Mouse (Mus musculus) liver, embryonic 13.5 days (tissue): ENCODE measurements at regions not wholly inside any gene's neighbourhood (a gene's known extent, or its start where the extent isn't known, plus 50 kb on each side); places are given as distances from the start of the nearest gene placed in this dataset.
A peak's percentile ranks its signal among the peaks of the same experiment; 100 is the strongest.

ENCODE experiments used
- ATAC-seq: fragments of 200-750 bp; cut with Nextera tagmentation; 2 replicates; pipeline ENCODE4 v1.8.0; 2017; ENCODE audit warnings: low read depth, mild to moderate bottlenecking, moderate number of reproducible peaks, moderate library complexity
- DNase-seq: peaks from one replicate; pipeline ENCODE4 v3.0.0; 2022
- H3K27ac ChIP-seq: fragments of 300-500 bp; sonication (generic); 2 replicates; pipeline ENCODE4 v1.5.1; 2015; ENCODE audit warnings: moderate library complexity, mild to moderate bottlenecking, inconsistent platforms
- H3K27me3 ChIP-seq: fragments of 300-500 bp; sonication (generic); 2 replicates; pipeline ENCODE4 v1.6.1; 2015; ENCODE audit warnings: mild to moderate bottlenecking, inconsistent platforms
- H3K36me3 ChIP-seq: fragments of 300-500 bp; sonication (generic); 2 replicates; pipeline ENCODE4 v1.6.1; 2015; ENCODE audit warnings: mild to moderate bottlenecking, inconsistent platforms
- H3K4me1 ChIP-seq: fragments of 300-500 bp; sonication (generic); replicated peaks from 2 replicates; pipeline ENCODE4 v1.6.1; 2015; ENCODE audit warnings: inconsistent platforms
- H3K4me2 ChIP-seq: fragments of 300-500 bp; sonication (generic); 2 replicates; pipeline ENCODE4 v1.6.1; 2015; ENCODE audit warnings: inconsistent platforms, mild to moderate bottlenecking, moderate library complexity
- H3K4me3 ChIP-seq: fragments of 300-500 bp; sonication (generic); replicated peaks from 2 replicates; pipeline ENCODE4 v1.5.1; 2015; ENCODE audit warnings: mild to moderate bottlenecking, inconsistent platforms
- H3K9ac ChIP-seq: fragments of 300-500 bp; sonication (generic); 2 replicates; pipeline ENCODE4 v1.6.1; 2015; ENCODE audit warnings: mild to moderate bottlenecking, inconsistent platforms
- H3K9me3 ChIP-seq: fragments of 300-500 bp; sonication (generic); replicated peaks from 2 replicates; pipeline ENCODE4 v1.6.1; 2016; ENCODE audit warnings: inconsistent platforms
- WGBS: fragments of 180-500 bp; shearing (Covaris S2); methylation state at CpG from one replicate; pipeline ENCODE4 v1.1.7; 2015; ENCODE audit not compliant: insufficient replicate concordance; 5-methylcytosine and 5-hydroxymethylcytosine counted together

GRCm38 (mm10) chr13:51930931-51931330 is 84.5 kb downstream of the Gadd45g start:
- Histone ChIP-seq H3K4me2 (no peak overlapping the region), H3K27ac (no peak overlapping the region), H3K4me3 (no peak overlapping the region), H3K4me1 (peaks cover 12% of the 10 kb centered on the region; the same call in 1 of the 2 replicates), H3K27me3 (0 out of 2 replicates have a peak, but pooled peaks cover 13% of the 10 kb centered on the region), H3K9me3 (no peaks in the 10 kb centered on the region), H3K36me3 (no peaks in the 10 kb centered on the region), H3K9ac (no peak overlapping the region)
- DNase-seq: no peak
- no peak for ATAC-seq
- 47% methylated on average over 3 of the region's 3 CpGs for WGBS

- Histone ChIP-seq H3K27me3 (0 out of 2 replicates have a peak, but pooled peaks cover 4% of the 10 kb centered on the region), H3K4me3 (no peak overlapping the region), H3K4me2 (no peak overlapping the region), H3K9ac (no peak overlapping the region), H3K27ac (no peak overlapping the region), H3K9me3 (no peaks in the 10 kb centered on the region), H3K4me1 (peaks cover 24% of the 10 kb centered on the region), H3K36me3 (no peaks in the 10 kb centered on the region)
- ATAC-seq: no peak
- WGBS: 61% methylated on average over 10 of the region's 10 CpGs
- DNase-seq: no peak
Measured at GRCm38 (mm10) chr13:51935827-51936226, 89.3 kb downstream of the Gadd45g start.

GRCm38 (mm10) chr13:51936441-51936840 is 90.0 kb downstream of the Gadd45g start:
- no peak overlapping the region for H3K4me2 ChIP-seq
- peaks cover 24% of the 10 kb centered on the region for H3K4me1 ChIP-seq
- H3K9me3 ChIP-seq: no peaks in the 10 kb centered on the region
- 0 out of 2 replicates have a peak, but pooled peaks cover 4% of the 10 kb centered on the region for H3K27me3 ChIP-seq
- WGBS: 62% methylated on average over 5 of the region's 5 CpGs
- H3K27ac ChIP-seq: no peak overlapping the region
- H3K9ac ChIP-seq: no peak overlapping the region
- H3K36me3 ChIP-seq: no peaks in the 10 kb centered on the region
- DNase-seq (no peak), ATAC-seq (no peak)
- H3K4me3 ChIP-seq: no peak overlapping the region

- Histone ChIP-seq H3K4me3 (no peak overlapping the region), H3K4me1 (peaks cover 24% of the 10 kb centered on the region), H3K27ac (no peak overlapping the region), H3K36me3 (no peaks in the 10 kb centered on the region), H3K9ac (no peak overlapping the region), H3K4me2 (no peak overlapping the region), H3K27me3 (no peaks in the 10 kb centered on the region), H3K9me3 (no peaks in the 10 kb centered on the region)
- 63% methylated on average over 7 of the region's 7 CpGs for WGBS
- no peak for ATAC-seq
- DNase-seq: no peak
Measured at GRCm38 (mm10) chr13:51937898-51938297, 91.4 kb downstream of the Gadd45g start.

GRCm38 (mm10) chr13:51939262-51939661 is 92.8 kb downstream of the Gadd45g start:
- no peaks in the 10 kb centered on the region for H3K36me3 ChIP-seq
- peak overlapping the region; percentile 14; the same call in 1 of the 2 replicates for H3K4me2 ChIP-seq
- H3K9ac ChIP-seq: no peak overlapping the region
- peaks cover 19% of the 10 kb centered on the region for H3K4me1 ChIP-seq
- ATAC-seq (peak; percentile 90), DNase-seq (peak; percentile 16)
- no peaks in the 10 kb centered on the region for H3K27me3 ChIP-seq
- no peaks in the 10 kb centered on the region for H3K9me3 ChIP-seq
- 15% methylated on average over 4 of the region's 4 CpGs for WGBS
- H3K4me3 ChIP-seq: no peak overlapping the region
- H3K27ac ChIP-seq: no peak overlapping the region

- DNase-seq (no peak), ATAC-seq (no peak)
- Histone ChIP-seq H3K9ac (no peak overlapping the region), H3K9me3 (no peaks in the 10 kb centered on the region), H3K4me1 (peaks cover 19% of the 10 kb centered on the region), H3K4me2 (peak overlapping the region; percentile 14; the same call in 1 of the 2 replicates), H3K27ac (no peak overlapping the region), H3K4me3 (no peak overlapping the region), H3K27me3 (no peaks in the 10 kb centered on the region), H3K36me3 (no peaks in the 10 kb centered on the region)
- 74% methylated on average over 6 of the region's 6 CpGs for WGBS
Measured at GRCm38 (mm10) chr13:51939715-51940114, 93.2 kb downstream of the Gadd45g start.

GRCm38 (mm10) chr13:51946171-51946570 is 99.7 kb downstream of the Gadd45g start:
- H3K4me1 ChIP-seq: 0 out of 2 replicates have a peak, but pooled peaks cover 3% of the 10 kb centered on the region
- no peaks in the 10 kb centered on the region for H3K9me3 ChIP-seq
- no peak overlapping the region for H3K4me2 ChIP-seq
- DNase-seq (no peak), ATAC-seq (0 out of 2 replicates have a peak, but pooled peaks have one; percentile 23)
- H3K27ac ChIP-seq: no peak overlapping the region
- H3K4me3 ChIP-seq: no peak overlapping the region
- 33% methylated on average over 3 of the region's 3 CpGs for WGBS
- H3K9ac ChIP-seq: no peak overlapping the region
- no peaks in the 10 kb centered on the region for H3K27me3 ChIP-seq
- no peaks in the 10 kb centered on the region for H3K36me3 ChIP-seq

- ATAC-seq (no peak), DNase-seq (no peak)
- Histone ChIP-seq H3K27me3 (peaks cover 5% of the 10 kb centered on the region; the same call in 1 of the 2 replicates), H3K36me3 (no peaks in the 10 kb centered on the region), H3K4me3 (no peak overlapping the region), H3K4me2 (no peak overlapping the region), H3K27ac (no peak overlapping the region), H3K4me1 (0 out of 2 replicates have a peak, but pooled peaks cover 3% of the 10 kb centered on the region), H3K9ac (no peak overlapping the region), H3K9me3 (no peaks in the 10 kb centered on the region)
- 67% methylated on average over 3 of the region's 3 CpGs for WGBS
Measured at GRCm38 (mm10) chr13:51948896-51949295, 102.4 kb downstream of the Gadd45g start.

GRCm38 (mm10) chr13:51951506-51952038 is 105.1 kb downstream of the Gadd45g start:
- Histone ChIP-seq H3K36me3 (no peaks in the 10 kb centered on the region), H3K4me2 (no peak overlapping the region), H3K27me3 (peaks cover 6% of the 10 kb centered on the region; the same call in 1 of the 2 replicates), H3K4me3 (no peak overlapping the region), H3K27ac (no peak overlapping the region), H3K4me1 (0 out of 2 replicates have a peak, but pooled peaks cover 8% of the 10 kb centered on the region), H3K9me3 (no peaks in the 10 kb centered on the region), H3K9ac (no peak overlapping the region)
- ATAC-seq: no peak
- DNase-seq: no peak
- 35% methylated on average over 7 of the region's 7 CpGs for WGBS

- Histone ChIP-seq H3K4me2 (no peak overlapping the region), H3K36me3 (no peaks in the 10 kb centered on the region), H3K9ac (no peak overlapping the region), H3K9me3 (no peaks in the 10 kb centered on the region), H3K27ac (no peak overlapping the region), H3K4me3 (no peak overlapping the region), H3K4me1 (peaks cover 12% of the 10 kb centered on the region), H3K27me3 (peaks cover 6% of the 10 kb centered on the region; the same call in 1 of the 2 replicates)
- WGBS: 57% methylated on average over 4 of the region's 4 CpGs
- no peak for ATAC-seq
- no peak for DNase-seq
Measured at GRCm38 (mm10) chr13:51953084-51953483, 106.6 kb downstream of the Gadd45g start.

- Histone ChIP-seq H3K27me3 (peaks cover 6% of the 10 kb centered on the region; the same call in 1 of the 2 replicates), H3K4me3 (no peak overlapping the region), H3K9ac (no peak overlapping the region), H3K27ac (no peak overlapping the region), H3K9me3 (no peaks in the 10 kb centered on the region), H3K36me3 (no peaks in the 10 kb centered on the region), H3K4me1 (peaks cover 13% of the 10 kb centered on the region), H3K4me2 (no peak overlapping the region)
- DNase-seq: no peak
- no peak for ATAC-seq
- WGBS: 82% methylated on average over 8 of the region's 8 CpGs
Measured at GRCm38 (mm10) chr13:51953569-51953968, 107.1 kb downstream of the Gadd45g start.

GRCm38 (mm10) chr13:51957101-51957500 is 110.6 kb downstream of the Gadd45g start:
- no peak overlapping the region for H3K4me2 ChIP-seq
- no peak overlapping the region for H3K27ac ChIP-seq
- ATAC-seq (no peak), DNase-seq (no peak)
- no peaks in the 10 kb centered on the region for H3K36me3 ChIP-seq
- WGBS: 72% methylated on average over 8 of the region's 8 CpGs
- H3K4me1 ChIP-seq: peaks cover 12% of the 10 kb centered on the region
- H3K9me3 ChIP-seq: no peaks in the 10 kb centered on the region
- no peak overlapping the region for H3K9ac ChIP-seq
- H3K4me3 ChIP-seq: no peak overlapping the region
- peaks cover 6% of the 10 kb centered on the region; the same call in 1 of the 2 replicates for H3K27me3 ChIP-seq
